Mouse (Mus musculus) heart, embryonic 13.5 days (tissue): ENCODE measurements at regions not wholly inside any gene's neighbourhood (a gene's known extent, or its start where the extent isn't known, plus 50 kb on each side); places are given as distances from the start of the nearest gene placed in this dataset.

Experiments
- ATAC-seq: fragments of 200-750 bp; cut with Nextera tagmentation; 2 replicates; pipeline ENCODE4 v1.8.0; 2017; ENCODE audit warnings: moderate TSS enrichment; ENCODE audit not compliant: insufficient number of reproducible peaks, low FRiP score, low TSS enrichment; ENCODE audit errors: extremely low read depth
- H3K27ac ChIP-seq: fragments of 300-500 bp; sonication (generic); replicated peaks from 2 replicates; pipeline ENCODE4 v1.5.1; 2015; ENCODE audit warnings: moderate library complexity, mild to moderate bottlenecking, inconsistent platforms
- H3K27me3 ChIP-seq: fragments of 300-500 bp; sonication (generic); replicated peaks from 2 replicates; pipeline ENCODE4 v1.6.1; 2015; ENCODE audit warnings: mild to moderate bottlenecking, inconsistent platforms
- H3K36me3 ChIP-seq: fragments of 300-500 bp; sonication (generic); 2 replicates; pipeline ENCODE4 v1.6.1; 2015; ENCODE audit warnings: mild to moderate bottlenecking, inconsistent platforms
- H3K4me1 ChIP-seq: fragments of 300-500 bp; sonication (generic); 2 replicates; pipeline ENCODE4 v1.6.1; 2015; ENCODE audit warnings: inconsistent platforms
- H3K4me2 ChIP-seq: fragments of 300-500 bp; sonication (generic); 2 replicates; pipeline ENCODE4 v1.6.1; 2015; ENCODE audit warnings: inconsistent platforms, mild to moderate bottlenecking, moderate library complexity
- H3K4me3 ChIP-seq: fragments of 300-500 bp; sonication (generic); 2 replicates; pipeline ENCODE4 v1.5.1; 2015; ENCODE audit warnings: moderate library complexity, mild to moderate bottlenecking, inconsistent platforms
- H3K9ac ChIP-seq: fragments of 300-500 bp; sonication (generic); 2 replicates; pipeline ENCODE4 v1.6.1; 2015; ENCODE audit warnings: inconsistent platforms, mild to moderate bottlenecking, moderate library complexity
- H3K9me3 ChIP-seq: fragments of 300-500 bp; sonication (generic); 2 replicates; pipeline ENCODE4 v1.6.1; 2016; ENCODE audit warnings: inconsistent platforms
- WGBS: fragments of 180-500 bp; shearing (Covaris S2); methylation state at CpG from one replicate; pipeline ENCODE4 v1.1.7; 2015; ENCODE audit warnings: mixed read lengths; 5-methylcytosine and 5-hydroxymethylcytosine counted together

DNA sequence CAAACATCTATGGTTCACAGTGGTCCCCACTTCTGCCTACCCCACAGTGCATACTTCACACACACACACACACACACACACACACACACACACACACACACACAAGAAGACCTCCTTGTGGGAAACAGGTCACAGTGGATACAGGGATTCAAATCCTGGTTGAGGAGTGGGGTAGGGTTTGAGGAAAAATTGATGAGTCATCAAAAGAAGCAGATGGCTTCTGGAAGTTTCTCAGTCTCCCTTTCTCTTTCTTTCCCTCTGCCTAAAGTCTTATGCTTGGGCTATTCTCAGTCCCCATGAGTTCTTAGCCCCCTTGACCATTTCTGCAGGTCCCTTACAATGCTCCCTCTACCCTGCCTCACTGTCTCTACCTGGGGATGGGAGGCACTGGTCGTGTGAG, 56.4 kb downstream of the Rassf10 start:
- 97% methylated on average over 1 of the region's 1 CpGs for WGBS
- ATAC-seq: no peak
- Histone ChIP-seq H3K36me3 (no peaks in the 10 kb centered on the region), H3K27ac (no peak overlapping the region), H3K4me3 (no peak overlapping the region), H3K27me3 (no peaks in the 10 kb centered on the region), H3K9ac (no peak overlapping the region), H3K9me3 (no peaks in the 10 kb centered on the region), H3K4me1 (no peaks in the 10 kb centered on the region), H3K4me2 (no peak overlapping the region)

- 36% methylated on average over 8 of the region's 8 CpGs for WGBS
- Histone ChIP-seq H3K27me3 (no peaks in the 10 kb centered on the region), H3K4me3 (no peak overlapping the region), H3K9ac (no peak overlapping the region), H3K9me3 (no peaks in the 10 kb centered on the region), H3K4me2 (no peak overlapping the region), H3K4me1 (peaks cover 9% of the 10 kb centered on the region), H3K27ac (no peak overlapping the region), H3K36me3 (no peaks in the 10 kb centered on the region)
- ATAC-seq: no peak
These were observed 63.5 kb downstream of the Rassf10 start for GRCm38 (mm10) chr7:113017092-113017755.

DNA sequence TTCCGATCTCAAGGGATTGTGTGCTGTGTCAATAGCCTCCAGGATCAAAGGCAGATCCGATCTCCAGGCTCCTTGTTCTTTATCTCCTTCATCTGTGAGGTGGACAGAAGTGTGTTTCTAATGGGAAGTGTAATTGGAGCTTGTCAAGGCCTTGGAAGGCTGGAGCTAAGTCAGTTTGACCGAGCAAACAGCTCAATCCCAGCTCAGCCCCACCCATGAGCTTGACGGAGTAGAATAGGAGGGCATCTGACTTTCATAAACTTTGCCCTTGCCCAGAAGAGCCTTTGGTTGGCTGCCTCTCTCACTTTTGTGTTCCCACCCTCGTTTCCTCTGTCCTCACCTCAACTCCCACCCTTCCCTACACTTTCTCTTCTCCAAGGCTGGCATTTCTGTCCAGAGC, 67.7 kb downstream of the Rassf10 start:
- peaks cover 9% of the 10 kb centered on the region for H3K4me1 ChIP-seq
- no peak overlapping the region for H3K9ac ChIP-seq
- no peak overlapping the region for H3K4me3 ChIP-seq
- H3K27me3 ChIP-seq: no peaks in the 10 kb centered on the region
- 50% methylated on average over 5 of the region's 5 CpGs for WGBS
- no peak for ATAC-seq
- no peaks in the 10 kb centered on the region for H3K36me3 ChIP-seq
- H3K9me3 ChIP-seq: no peaks in the 10 kb centered on the region
- no peak overlapping the region for H3K4me2 ChIP-seq
- no peak overlapping the region for H3K27ac ChIP-seq

DNA sequence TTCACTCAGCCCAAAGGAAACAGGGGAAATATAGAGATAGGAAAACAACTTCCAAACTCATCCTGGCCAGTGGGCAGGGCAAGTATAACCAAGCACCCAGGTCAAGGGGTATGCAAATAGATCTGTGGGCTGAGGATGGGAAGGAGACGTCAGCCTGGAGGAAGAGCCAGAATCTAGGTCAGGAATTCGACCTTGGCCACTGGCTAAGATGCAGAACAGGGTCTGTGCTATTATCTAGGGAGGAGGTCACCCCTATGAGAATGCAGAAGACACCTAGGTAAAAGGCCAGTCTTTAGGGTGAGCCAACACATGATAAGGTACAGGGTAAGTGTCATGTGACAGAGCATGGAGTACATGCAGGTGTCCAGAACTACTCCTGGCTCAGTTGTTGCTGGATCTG, 68.8 kb downstream of the Rassf10 start:
- no peaks in the 10 kb centered on the region for H3K27me3 ChIP-seq
- ATAC-seq: no peak

DNA sequence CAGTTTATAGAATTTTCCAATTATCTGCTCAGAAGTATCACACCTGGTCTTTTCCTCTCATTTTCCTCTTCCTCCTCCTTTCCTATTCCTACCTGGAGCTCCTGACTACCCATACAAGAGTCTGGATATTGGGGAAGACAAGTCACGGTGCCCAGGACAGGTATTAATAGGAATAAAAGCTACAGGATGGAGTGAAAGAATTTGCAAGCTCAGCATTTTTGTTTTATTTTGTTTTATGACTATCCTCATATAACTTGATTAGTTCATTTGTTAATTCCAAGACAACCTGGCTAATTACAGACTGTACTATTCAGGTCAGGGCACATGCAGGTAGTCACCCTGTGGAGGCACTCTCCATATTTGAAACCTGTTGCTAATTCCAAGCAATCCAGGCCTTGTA, 72.0 kb downstream of the Rassf10 start:
- no peaks in the 10 kb centered on the region for H3K36me3 ChIP-seq
- no peaks in the 10 kb centered on the region for H3K27me3 ChIP-seq
- H3K4me2 ChIP-seq: no peak overlapping the region
- 87% methylated on average over 1 of the region's 1 CpGs for WGBS
- peaks cover 8% of the 10 kb centered on the region for H3K4me1 ChIP-seq
- no peak overlapping the region for H3K4me3 ChIP-seq
- no peak overlapping the region for H3K27ac ChIP-seq
- no peaks in the 10 kb centered on the region for H3K9me3 ChIP-seq
- no peak overlapping the region for H3K9ac ChIP-seq
- no peak for ATAC-seq

More for the DNA sequence above, 68.8 kb downstream of the Rassf10 start:
- WGBS: 27% methylated on average over 2 of the region's 2 CpGs
- Histone ChIP-seq H3K36me3 (no peaks in the 10 kb centered on the region), H3K4me2 (no peak overlapping the region), H3K9ac (no peak overlapping the region), H3K4me3 (no peak overlapping the region), H3K4me1 (peaks cover 2% of the 10 kb centered on the region), H3K9me3 (no peaks in the 10 kb centered on the region), H3K27ac (no peak overlapping the region)

DNA sequence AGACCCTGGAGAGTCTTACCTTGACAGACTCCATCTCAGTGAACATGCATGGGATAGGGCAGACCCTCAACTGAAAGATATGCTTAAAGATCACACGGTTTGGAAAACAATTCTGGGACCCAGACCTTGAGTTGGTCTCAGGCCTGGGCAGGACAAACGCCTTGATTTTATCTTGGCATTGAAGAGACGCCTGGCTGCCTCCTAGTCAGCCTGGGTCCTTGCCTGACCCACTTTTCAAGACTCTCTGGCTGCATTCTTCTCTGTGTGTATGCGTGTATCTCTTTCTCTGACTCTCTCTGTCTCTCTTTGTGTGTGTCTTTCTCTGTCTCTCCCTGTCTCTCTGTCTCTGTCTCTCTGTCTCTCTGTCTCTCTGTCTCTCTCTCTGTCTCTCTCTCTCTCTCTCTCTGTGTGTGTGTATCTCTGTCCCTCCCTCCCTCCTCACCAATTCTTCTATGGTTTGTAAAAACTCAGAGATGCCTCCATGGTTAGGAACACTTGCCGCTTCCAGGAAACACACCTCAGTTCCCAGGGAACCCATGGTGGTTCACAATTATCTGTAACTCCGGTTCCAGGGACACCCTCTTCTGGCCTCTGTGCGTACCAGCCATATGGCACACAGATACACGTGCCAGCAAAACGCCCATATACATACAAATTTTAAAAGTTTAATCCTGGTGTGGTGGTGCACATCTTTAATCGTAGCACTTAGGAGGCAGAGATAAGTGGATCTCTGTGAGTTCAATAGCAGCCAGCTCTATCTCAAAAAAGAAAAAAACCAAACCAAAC, 72.7 kb downstream of the Rassf10 start:
- ATAC-seq: no peak
- Histone ChIP-seq H3K4me2 (no peak overlapping the region), H3K9me3 (no peaks in the 10 kb centered on the region), H3K9ac (no peak overlapping the region), H3K4me1 (peaks cover 8% of the 10 kb centered on the region), H3K27me3 (no peaks in the 10 kb centered on the region), H3K36me3 (no peaks in the 10 kb centered on the region), H3K27ac (no peak overlapping the region), H3K4me3 (no peak overlapping the region)
- 67% methylated on average over 10 of the region's 10 CpGs for WGBS

GRCm38 (mm10) chr7:113027125-113027801, 73.5 kb downstream of the Rassf10 start:
- Histone ChIP-seq H3K27me3 (no peaks in the 10 kb centered on the region), H3K4me1 (peaks cover 8% of the 10 kb centered on the region), H3K27ac (no peak overlapping the region), H3K36me3 (no peaks in the 10 kb centered on the region), H3K9ac (no peak overlapping the region), H3K4me2 (no peak overlapping the region), H3K4me3 (no peak overlapping the region), H3K9me3 (no peaks in the 10 kb centered on the region)
- no peak for ATAC-seq
- WGBS: 55% methylated on average over 5 of the region's 5 CpGs

GRCm38 (mm10) chr7:113030053-113030752, 76.4 kb downstream of the Rassf10 start:
- no peak overlapping the region for H3K4me3 ChIP-seq

DNA sequence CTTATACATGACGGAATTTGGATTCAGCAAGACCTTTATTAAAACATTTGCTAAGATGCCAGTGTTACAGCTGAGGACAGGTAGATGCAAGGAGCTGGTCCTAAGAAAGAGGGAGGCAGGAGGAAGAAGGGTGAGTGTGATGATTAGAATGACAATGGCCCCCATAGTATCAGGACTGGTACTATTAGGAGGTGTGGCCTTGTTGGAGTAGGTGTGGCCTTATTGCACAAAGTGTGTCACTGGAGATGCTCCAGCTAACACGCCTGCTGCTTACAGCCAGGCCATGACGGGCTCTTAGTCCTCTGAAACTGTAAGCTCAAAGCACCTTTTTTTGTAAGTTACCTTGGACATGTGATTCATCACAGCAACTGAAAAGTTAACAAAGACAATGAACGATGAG, 82.0 kb downstream of the Rassf10 start:
- 78% methylated on average over 4 of the region's 4 CpGs for WGBS
- no peaks in the 10 kb centered on the region for H3K27me3 ChIP-seq
- H3K4me1 ChIP-seq: no peaks in the 10 kb centered on the region

More at GRCm38 (mm10) chr7:113030053-113030752, 76.4 kb downstream of the Rassf10 start:
- peaks cover 8% of the 10 kb centered on the region for H3K4me1 ChIP-seq
- H3K36me3 ChIP-seq: no peaks in the 10 kb centered on the region
- no peak overlapping the region for H3K9ac ChIP-seq
- no peaks in the 10 kb centered on the region for H3K27me3 ChIP-seq
- no peaks in the 10 kb centered on the region for H3K9me3 ChIP-seq
- H3K27ac ChIP-seq: no peak overlapping the region
- ATAC-seq: no peak
- H3K4me2 ChIP-seq: no peak overlapping the region
- WGBS: 24% methylated on average over 5 of the region's 5 CpGs

GRCm38 (mm10) chr7:113037825-113038613, 84.3 kb downstream of the Rassf10 start:
- ATAC-seq: no peak
- H3K4me3 ChIP-seq: no peak overlapping the region
- H3K36me3 ChIP-seq: no peaks in the 10 kb centered on the region
- no peaks in the 10 kb centered on the region for H3K9me3 ChIP-seq
- WGBS: 64% methylated on average over 12 of the region's 12 CpGs
- H3K4me1 ChIP-seq: no peaks in the 10 kb centered on the region
- H3K4me2 ChIP-seq: no peak overlapping the region
- H3K27ac ChIP-seq: no peak overlapping the region
- H3K9ac ChIP-seq: no peak overlapping the region
- no peaks in the 10 kb centered on the region for H3K27me3 ChIP-seq

More for the DNA sequence above, 82.0 kb downstream of the Rassf10 start:
- H3K4me3 ChIP-seq: no peak overlapping the region
- H3K9me3 ChIP-seq: no peaks in the 10 kb centered on the region
- H3K9ac ChIP-seq: no peak overlapping the region
- no peaks in the 10 kb centered on the region for H3K36me3 ChIP-seq
- no peak overlapping the region for H3K4me2 ChIP-seq
- no peak overlapping the region for H3K27ac ChIP-seq
- no peak for ATAC-seq
